7 mouse cellular contexts compared by ENCODE assay signal in the genomic region with DNA sequence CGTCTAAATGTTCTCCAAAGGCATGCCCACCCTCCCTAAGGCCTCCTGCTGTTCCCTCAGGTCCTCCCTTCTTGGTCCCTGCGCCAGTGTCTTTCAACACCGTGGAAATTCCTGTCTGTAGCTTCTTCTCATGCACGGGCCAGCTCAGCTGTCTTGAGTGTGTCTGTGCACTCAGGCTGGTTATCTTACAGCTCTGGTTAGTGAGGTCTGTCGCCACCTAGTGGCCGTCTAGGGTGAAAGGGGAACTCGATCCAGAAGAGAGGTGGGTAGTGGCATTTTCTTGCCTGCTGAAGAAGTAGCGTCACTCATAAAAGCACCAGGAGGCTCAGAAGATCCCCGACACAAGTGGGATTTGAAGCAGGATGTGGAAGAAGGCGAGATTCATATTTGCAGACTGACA.
DNase-seq lines count a peak whose midpoint lies in the region; ATAC-seq lines count a peak whose summit lies in the region.

No protein-coding gene starts in this region.

- no peak overlapping the region for H3K9ac ChIP-seq in midbrain, embryonic 12.5 days (replicated peaks)

- no peak overlapping the region for H3K4me3 ChIP-seq in midbrain, embryonic 12.5 days

- peak; percentile 98 for ATAC-seq in common myeloid progenitor, adult 5-6 weeks (replicated peaks; ENCODE audit: low read depth, poor library complexity, severe bottlenecking)
- peak; percentile 63 for ATAC-seq in inflammation-experienced regulatory T-cells, adult 6 months
- ATAC-seq in midbrain, embryonic 12.5 days (ENCODE audit: low FRiP score, low read depth), result 0 out of 2 replicates have a peak, but pooled peaks have one; percentile 56

- H3K27ac ChIP-seq in midbrain, embryonic 12.5 days (replicated peaks), result no peak overlapping the region

- peak; percentile 63 to 89 for DNase-seq in adrenal gland, adult (ENCODE audit: inconsistent age in 2 of 2, low spot score in 1 of 2)
- peak; percentile 80 for DNase-seq in gastrocnemius, postnatal 10 days
- peak; percentile 82 to 89 for DNase-seq in left cerebral cortex, postnatal 10 days (ENCODE audit: extremely low spot score in 1 of 2, low spot score in 2 of 2)
- DNase-seq in skeletal muscle tissue, adult 2 months (ENCODE audit: low read depth, low spot score), result peak; percentile 65

- intact Hi-C loops in left cerebral cortex, postnatal 10 days (cut with DNase I), result loop anchor here (10.0 kb wide), 1 partner anchor 190 kb away; no protein-coding TSS in a partner anchor

- H3K4me2 ChIP-seq in midbrain, embryonic 12.5 days (replicated peaks), result no peak overlapping the region

- 9% methylated on average over 10 of the region's 10 CpGs for WGBS in midbrain, embryonic 12.5 days

- no peaks in the 10 kb centered on the region for H3K36me3 ChIP-seq in midbrain, embryonic 12.5 days

- H3K4me1 ChIP-seq in midbrain, embryonic 12.5 days, result peaks cover 4% of the 10 kb centered on the region; the same call in 1 of the 2 replicates

- H3K27me3 ChIP-seq in midbrain, embryonic 12.5 days, result peaks cover 15% of the 10 kb centered on the region; the same call in 1 of the 2 replicates

- no peaks in the 10 kb centered on the region for H3K9me3 ChIP-seq in midbrain, embryonic 12.5 days
